Mouse (Mus musculus) macrophage (primary cell): ENCODE results near the gene Pccb. TPM values are rescaled to one million over a fixed set of nuclear protein-coding genes. Genes with fewer than 3 reads are reported as not detected.

Source experiments
- polyA plus RNA-seq: library from polyadenylated mRNA; stranded (reverse); fragments of 250-400 nt; gene quantifications from 3 replicates; pipeline ENCODE4 v1.2.4, GENCODE M21; 2018; ENCODE audit warnings: inconsistent platforms

Gene Pccb
- polyA plus RNA-seq, 1 experiment from 2014 or later: 48.9 TPM

Other genes starting within 250 kb of the Pccb start
- gene Msl2, start 39.2 kb upstream of the Pccb start, polyA plus RNA-seq: 16.7 to 25.1 TPM (median 19.9 TPM) in 3 replicates
- gene Ppp2r3a, start 216.9 kb upstream of the Pccb start, polyA plus RNA-seq: 1.5 to 3.1 TPM (median 2.8 TPM) in 3 replicates